ENCODE assay signal across 8 mouse cellular contexts in the genomic region with DNA sequence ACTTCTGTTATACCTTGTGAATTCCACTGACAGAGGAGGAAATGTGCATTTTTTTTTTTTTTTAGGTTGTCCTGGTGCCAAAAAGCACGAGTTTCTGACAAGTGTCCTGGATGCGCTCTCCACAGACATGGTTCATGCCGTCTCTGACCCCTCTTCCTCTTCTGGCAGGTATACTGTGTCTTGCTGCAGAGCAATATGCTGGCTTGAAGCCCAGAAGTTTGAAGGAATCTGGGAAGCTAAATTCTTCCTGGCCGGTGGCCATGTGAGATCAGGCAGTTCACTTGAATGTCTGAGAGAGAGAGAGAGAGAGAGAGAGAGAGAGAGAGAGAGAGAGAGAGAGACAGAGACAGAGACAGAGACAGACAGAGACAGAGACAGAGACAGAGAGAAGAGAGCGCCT.
DNase-seq lines count a peak whose midpoint lies in the region; ATAC-seq lines count a peak whose summit lies in the region.

No protein-coding gene starts in this region.

- no peaks in the 10 kb centered on the region for H3K36me3 ChIP-seq in stomach, embryonic 16.5 days (ENCODE audit: control insufficient read depth, insufficient read depth, low read length)

- no peak overlapping the region for H3K9ac ChIP-seq in stomach, embryonic 16.5 days (ENCODE audit: low read length)

- ATAC-seq in stomach, embryonic 16.5 days (ENCODE audit: insufficient read depth, low FRiP score), result peak; percentile 81; the same call in 1 of the 2 replicates

- H3K27ac ChIP-seq in stomach, embryonic 16.5 days (ENCODE audit: low read length), result no peak overlapping the region

- 35% methylated on average over 5 of the region's 5 CpGs for WGBS in stomach, embryonic 16.5 days

- H3K4me3 ChIP-seq in stomach, embryonic 16.5 days (replicated peaks; ENCODE audit: low read length), result no peak overlapping the region

- DNase-seq in adrenal gland, adult (ENCODE audit: inconsistent age in 2 of 2, low spot score in 1 of 2), result peak; percentile 39 to 67
- no peak for DNase-seq in adrenal gland, postnatal 4 days (ENCODE audit: low spot score in 2 of 2)
- DNase-seq in spleen, postnatal 36 days (ENCODE audit: low spot score in 2 of 2), result peak; percentile 3
- no peak for DNase-seq in spleen, adult 18-20 months
- peak; percentile 91 for DNase-seq in kidney, postnatal 10 days
- DNase-seq in spleen, postnatal 4 days (ENCODE audit: low spot score in 2 of 2), result no peak
- DNase-seq in thymus, postnatal 4 days, result no peak

- no peaks in the 10 kb centered on the region for H3K9me3 ChIP-seq in stomach, embryonic 16.5 days (replicated peaks; ENCODE audit: control insufficient read depth, low read length)

- H3K27me3 ChIP-seq in stomach, embryonic 16.5 days (ENCODE audit: control insufficient read depth, insufficient read depth, low read length), result no peaks in the 10 kb centered on the region

- H3K4me2 ChIP-seq in stomach, embryonic 16.5 days (ENCODE audit: low read depth, low read length), result no peak overlapping the region

- H3K4me1 ChIP-seq in stomach, embryonic 16.5 days (ENCODE audit: control insufficient read depth, insufficient read depth, low read length), result peaks cover 11% of the 10 kb centered on the region; the same call in 1 of the 2 replicates

Comparison
In these comparisons a context has a peak if more than half of its experiments do, and no peak if none do; other contexts are left out.
1. DNase-seq: peak in adrenal gland, adult (2 of 2), spleen, postnatal 36 days (2 of 2) and kidney, postnatal 10 days (single experiment); none in adrenal gland, postnatal 4 days (0 of 2), spleen, adult 18-20 months (0 of 2), spleen, postnatal 4 days (0 of 2) and thymus, postnatal 4 days (single experiment).